Mouse (Mus musculus) kidney, postnatal 10 days (tissue): ENCODE results near the gene Tomm7.
A peak's percentile ranks its signal among the peaks of the same experiment; 100 is the strongest.
"Not testable (repeated sequence)": the region's sequence is repeated elsewhere in the genome, so short reads cannot be mapped to it uniquely, and the experiment has no call there.

Experiments
- DNase-seq: peaks from one replicate; pipeline ENCODE4 v3.0.0; 2021; ENCODE audit warnings: mixed read lengths

Gene Tomm7

GRCm38 (mm10) chr5:23850345-23851159 lies 6.6 kb upstream of the Tomm7 start:
- DNase-seq: peak; percentile 96

GRCm38 (mm10) chr5:23845141-23845540 lies 1.2 kb upstream of the Tomm7 start:
- DNase-seq: no peak

- peak; percentile 84 for DNase-seq
Observed at GRCm38 (mm10) chr5:23844531-23844841, 525 bp upstream of the Tomm7 start.

GRCm38 (mm10) chr5:23838158-23838557 lies 5.8 kb downstream of the Tomm7 start:
- no peak for DNase-seq

GRCm38 (mm10) chr5:23835691-23836090 lies 8.3 kb downstream of the Tomm7 start:
- DNase-seq: not testable (repeated sequence)

GRCm38 (mm10) chr5:23830897-23831752 lies 12.8 kb downstream of the Tomm7 start:
- DNase-seq: peak; percentile 62

- DNase-seq: peak; percentile 70
Observed at GRCm38 (mm10) chr5:23826321-23827004, 17.5 kb downstream of the Tomm7 start.

GRCm38 (mm10) chr5:23824171-23824733 lies 19.7 kb downstream of the Tomm7 start:
- no peak for DNase-seq

GRCm38 (mm10) chr5:23822306-23822705 lies 21.7 kb downstream of the Tomm7 start:
- DNase-seq: no peak

GRCm38 (mm10) chr5:23816681-23817080 lies 27.3 kb downstream of the Tomm7 start:
- DNase-seq: peak; percentile 16

GRCm38 (mm10) chr5:23814841-23815240 lies 29.1 kb downstream of the Tomm7 start:
- DNase-seq: no peak

GRCm38 (mm10) chr5:23792726-23793125 lies 51.2 kb downstream of the Tomm7 start:
- no peak for DNase-seq

GRCm38 (mm10) chr5:23789078-23789612 lies 54.8 kb downstream of the Tomm7 start:
- DNase-seq: no peak
